Mouse (Mus musculus) urinary bladder, postnatal 36 days (tissue): Measurements from ENCODE around the gene Ncoa3.

ENCODE experiments used
- DNase-seq, 2 experiments: peaks; one replicate each; pipeline ENCODE4 v3.0.0; 2022; ENCODE audit warnings: low spot score in 2 of 2, mixed read lengths in 1 of 2

Gene Ncoa3

DNA sequence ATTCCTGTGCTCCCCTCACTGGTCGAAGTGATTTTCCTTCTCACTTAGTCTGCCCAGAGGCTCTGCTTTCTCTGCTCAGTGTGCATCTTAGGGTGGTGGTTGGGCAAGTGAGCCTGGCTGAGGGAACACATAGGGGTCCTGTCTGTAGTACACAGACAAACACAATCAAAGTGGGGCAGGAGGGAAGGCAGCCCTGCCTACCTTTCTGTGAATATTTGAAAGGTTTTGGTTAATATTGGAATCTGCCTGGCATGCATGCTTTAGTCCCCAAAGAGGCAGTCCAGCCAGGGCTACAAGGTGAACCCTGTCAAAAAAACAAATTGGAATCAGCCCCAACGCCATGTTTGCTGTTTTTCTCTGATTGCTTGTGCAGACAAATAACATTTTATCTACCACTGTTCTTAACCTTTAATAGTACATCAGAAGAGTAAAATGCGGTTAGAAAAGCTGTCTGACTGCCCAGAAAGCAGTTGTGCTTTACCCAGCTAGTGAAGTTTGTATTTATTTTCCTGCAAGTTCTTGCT, 42.6 kb downstream of the Ncoa3 start:
- DNase-seq, result no peak

DNA sequence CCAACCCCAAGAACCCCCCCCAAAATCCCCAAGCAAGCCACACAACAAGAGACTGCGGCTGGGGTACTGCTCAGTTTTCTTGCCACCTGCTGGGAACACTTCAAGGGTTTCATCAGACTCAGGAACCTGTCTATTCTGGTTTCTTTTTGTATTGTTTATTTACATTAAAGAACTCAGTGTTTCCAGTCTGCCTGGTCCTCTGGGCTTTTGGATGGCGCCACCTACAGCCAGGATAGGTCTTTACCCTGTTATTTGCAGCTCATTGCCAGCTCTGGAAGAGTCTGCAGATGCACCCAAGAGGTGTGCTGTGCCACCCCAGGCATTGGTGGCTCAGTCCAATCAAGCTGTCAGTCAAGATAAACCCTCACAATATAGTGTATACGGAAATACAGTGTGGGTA, 43.3 kb downstream of the Ncoa3 start:
- peak; percentile 59 to 71 for DNase-seq

- DNase-seq, result no peak
These were observed 47.2 kb downstream of the Ncoa3 start for GRCm38 (mm10) chr2:166039681-166040080.

DNA sequence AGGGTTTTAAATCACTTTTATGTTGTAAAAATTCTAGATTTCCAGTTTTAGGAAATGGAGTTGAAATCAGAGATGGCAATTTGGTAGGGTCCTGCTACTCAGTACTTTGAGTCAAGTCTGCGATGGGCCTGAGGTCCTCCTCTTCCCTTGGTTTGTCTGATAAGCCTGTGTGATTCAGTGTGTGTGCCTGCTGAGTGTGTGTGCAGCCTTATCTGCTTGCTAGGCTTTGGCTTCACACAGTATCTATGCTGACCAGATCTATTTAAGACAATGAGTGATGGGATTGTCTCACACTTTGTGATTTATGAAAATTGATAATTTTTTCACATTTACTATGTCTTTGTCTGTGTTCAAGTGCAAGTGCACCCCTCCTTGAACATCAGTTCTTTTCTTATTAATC, 50.1 kb downstream of the Ncoa3 start:
- DNase-seq, result no peak

DNA sequence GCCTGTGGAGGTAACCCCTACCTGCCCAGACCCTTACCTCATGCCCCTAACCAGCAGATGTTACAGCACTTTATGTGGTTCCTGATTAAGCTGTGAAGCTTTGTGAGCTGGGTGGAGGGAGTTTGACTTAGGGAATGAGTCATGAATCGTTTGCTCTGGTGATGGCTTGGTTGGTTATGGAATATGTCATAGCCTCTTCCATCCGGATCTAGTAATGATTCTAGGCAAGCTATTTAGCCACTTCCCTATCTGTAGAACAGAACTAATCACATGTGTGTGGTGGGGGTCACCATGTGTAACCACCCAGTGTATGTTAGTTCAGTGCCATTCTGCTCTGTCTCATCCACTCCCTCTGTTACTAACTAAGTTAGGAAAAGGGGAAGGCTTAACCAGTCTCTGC, 52.6 kb downstream of the Ncoa3 start:
- DNase-seq, result no peak

DNA sequence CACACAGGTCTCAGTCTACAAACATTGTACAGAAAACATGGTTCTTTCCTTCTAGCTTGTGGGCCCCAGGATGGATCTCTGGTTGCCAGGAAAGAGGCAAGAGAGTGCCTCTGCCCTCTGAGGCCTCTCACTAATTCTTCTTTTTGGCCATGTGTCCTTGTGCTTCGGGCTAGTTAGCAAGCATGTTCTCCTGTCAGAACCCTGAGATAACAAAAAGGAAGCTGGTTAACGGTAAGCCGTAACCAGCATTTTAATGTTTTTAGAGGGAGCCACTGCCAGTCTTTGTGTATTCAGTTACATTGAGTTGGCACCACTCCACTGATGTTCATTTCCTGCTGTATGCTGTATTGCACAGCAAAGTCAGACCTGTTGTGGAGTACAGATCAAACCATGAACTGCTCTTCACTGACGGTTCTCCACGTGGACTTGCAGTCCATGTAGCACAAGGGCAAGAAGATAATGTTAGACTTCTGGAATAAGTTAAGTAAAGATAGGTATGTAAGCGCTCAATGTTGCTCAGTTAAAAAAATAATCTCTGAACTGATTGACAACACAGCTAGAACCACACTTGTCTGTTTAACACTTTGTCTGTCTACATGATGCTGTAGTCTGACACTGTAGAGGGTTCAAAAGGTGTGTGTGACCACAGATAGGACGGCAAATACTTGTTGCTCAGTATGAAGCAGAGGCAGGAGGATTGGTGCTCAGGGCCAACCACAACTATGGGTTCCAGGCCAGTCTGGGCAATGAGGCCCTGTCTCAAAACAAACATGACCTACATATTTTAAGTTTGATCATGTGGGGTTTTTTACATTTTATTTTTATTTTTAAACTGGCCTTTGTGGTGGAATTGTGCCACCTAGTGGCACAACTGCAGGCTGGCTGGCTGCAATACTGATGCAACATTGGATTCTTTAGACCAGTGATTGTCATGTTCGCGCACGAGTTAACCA, 53.4 kb downstream of the Ncoa3 start:
- peak in 1 of 2 experiments; percentile 33 for DNase-seq

DNA sequence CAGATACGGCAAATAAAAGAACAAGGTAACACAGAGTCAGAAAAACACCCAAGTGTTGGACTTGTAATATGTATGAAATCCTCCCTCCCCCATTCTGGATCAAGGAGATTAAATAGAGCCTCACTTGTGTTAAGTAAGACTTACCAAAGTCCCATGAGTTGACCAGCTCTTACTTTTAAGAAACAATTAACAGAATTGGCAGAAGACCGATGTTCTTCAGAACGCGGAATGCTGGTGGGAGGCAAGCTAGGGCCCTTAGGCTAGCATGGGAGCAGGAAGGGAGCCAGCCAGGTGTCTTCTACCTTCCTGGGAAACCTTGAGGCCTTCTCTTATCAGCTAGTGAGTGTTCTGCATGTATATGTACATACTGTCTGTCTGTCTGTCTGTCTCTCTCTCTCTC, 55.5 kb downstream of the Ncoa3 start:
- DNase-seq, result no peak

DNA sequence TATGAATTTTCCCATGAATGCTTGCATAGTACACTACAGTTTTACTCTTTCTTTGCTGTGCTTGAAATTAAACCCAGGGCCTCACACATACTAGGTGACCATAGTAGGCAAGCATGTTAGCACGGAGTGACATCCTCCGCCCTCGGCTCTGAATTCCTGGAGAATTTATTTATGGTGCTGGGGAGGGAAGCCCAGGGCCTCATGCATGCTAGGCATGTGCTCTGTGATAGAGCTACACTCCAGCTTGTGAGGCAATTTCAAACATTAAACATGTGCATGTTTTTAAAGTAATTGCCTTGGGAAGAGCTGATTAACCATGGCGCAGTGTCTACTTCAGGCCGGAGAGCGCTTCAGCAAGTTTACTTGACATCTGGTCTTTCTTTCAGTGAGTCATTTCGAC, 56.4 kb downstream of the Ncoa3 start:
- DNase-seq, result no peak

DNA sequence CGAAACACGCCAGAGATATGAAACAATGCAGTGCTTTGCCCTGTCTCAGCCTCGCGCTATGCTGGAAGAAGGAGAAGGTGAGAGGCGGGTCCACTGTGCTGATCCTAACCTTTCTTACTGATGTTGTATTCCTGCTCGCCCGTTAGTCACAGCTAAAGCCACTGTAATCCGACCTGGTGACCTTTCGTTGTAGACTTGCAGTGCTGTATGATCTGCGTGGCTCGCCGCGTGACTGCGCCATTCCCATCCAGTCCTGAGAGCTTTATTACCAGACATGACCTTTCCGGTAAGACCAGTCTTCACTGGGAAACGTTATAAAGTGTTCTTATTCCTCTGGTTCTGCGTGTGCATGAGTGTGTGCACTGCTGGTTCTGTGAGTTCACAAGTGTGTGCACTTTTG, 59.0 kb downstream of the Ncoa3 start:
- DNase-seq, result no peak

DNA sequence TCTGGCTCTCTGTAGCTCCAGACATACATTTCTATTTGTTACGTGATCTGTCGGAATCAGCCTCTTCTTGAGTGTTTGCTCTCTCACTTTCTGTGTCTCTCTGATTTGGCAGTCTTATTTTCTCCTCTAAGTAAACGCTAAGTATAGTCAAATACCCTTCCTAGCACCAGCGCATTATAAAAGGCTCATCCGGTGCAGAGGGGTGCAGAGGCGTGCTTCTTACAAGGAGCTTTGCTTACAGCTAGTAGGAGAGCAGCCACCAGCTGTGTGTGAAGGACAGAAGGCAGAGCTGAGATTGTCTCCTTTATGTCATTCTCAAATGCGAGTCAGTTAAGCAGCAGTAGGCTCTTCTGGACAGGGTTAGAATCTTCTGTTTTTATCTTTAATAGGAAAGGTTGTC, 59.5 kb downstream of the Ncoa3 start:
- DNase-seq, result no peak

GRCm38 (mm10) chr2:166054002-166054539, 61.6 kb downstream of the Ncoa3 start:
- no peak for DNase-seq

DNA sequence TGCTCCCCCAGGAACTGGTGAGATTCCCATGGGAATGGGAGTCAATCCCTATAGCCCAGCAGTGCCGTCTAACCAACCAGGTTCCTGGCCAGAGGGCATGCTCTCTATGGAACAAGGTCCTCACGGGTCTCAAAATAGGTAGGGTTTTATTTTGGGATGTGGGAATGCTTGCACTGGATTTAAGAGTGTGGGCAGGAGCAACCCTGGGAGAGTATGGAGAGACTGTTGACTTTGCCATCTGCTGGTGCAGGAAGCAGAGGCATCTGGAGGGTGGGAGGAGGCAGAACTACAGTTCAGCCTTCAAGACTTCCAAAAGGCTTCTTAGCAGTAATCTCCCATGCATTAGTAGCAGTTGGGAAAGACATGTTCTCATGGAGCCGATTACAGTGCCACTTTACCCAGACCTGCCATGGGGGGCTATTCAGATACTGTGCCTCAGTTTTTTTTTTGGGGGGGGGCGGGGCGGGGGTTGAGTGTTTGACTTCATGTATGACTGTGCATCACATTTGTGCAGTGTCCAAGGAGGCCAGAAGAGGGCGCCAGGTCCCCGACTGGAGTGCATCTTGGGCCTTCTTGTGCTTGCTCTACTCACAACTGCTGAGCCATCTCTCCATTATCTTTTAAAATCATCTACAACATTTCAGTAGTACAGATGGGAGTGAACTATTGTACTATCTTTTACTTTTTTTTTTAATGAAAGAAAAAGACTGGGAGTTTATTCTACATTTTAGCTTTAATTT, 67.4 kb downstream of the Ncoa3 start:
- no peak for DNase-seq

DNA sequence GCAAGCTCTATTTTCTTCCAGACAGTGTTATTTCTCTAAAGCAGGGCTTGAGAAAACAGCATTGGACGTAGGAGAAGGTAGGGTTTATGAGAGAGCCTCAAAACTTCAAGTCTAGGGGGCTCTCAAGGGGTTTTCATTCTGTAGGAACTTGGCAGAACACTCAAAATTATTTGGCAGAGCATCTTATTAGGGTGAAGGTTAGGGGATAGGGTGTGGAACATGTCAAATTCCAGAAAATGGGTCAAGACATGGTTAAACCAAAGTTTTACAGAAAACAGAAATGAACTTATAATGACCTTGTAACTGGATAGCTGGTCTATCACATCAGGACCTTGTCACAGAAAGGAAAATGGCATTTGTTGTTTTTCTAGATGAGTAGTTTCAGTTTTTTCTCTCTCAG, 69.6 kb downstream of the Ncoa3 start:
- DNase-seq, result no peak

GRCm38 (mm10) chr2:166062431-166062830, 70.0 kb downstream of the Ncoa3 start:
- no peak for DNase-seq

- DNase-seq, result no peak
These were observed 74.0 kb downstream of the Ncoa3 start for GRCm38 (mm10) chr2:166066434-166066833.

GRCm38 (mm10) chr2:166068261-166068660, 75.8 kb downstream of the Ncoa3 start:
- DNase-seq, result no peak

GRCm38 (mm10) chr2:166069164-166069563, 76.7 kb downstream of the Ncoa3 start:
- DNase-seq, result no peak

GRCm38 (mm10) chr2:166069738-166070137, 77.3 kb downstream of the Ncoa3 start:
- DNase-seq, result no peak

DNA sequence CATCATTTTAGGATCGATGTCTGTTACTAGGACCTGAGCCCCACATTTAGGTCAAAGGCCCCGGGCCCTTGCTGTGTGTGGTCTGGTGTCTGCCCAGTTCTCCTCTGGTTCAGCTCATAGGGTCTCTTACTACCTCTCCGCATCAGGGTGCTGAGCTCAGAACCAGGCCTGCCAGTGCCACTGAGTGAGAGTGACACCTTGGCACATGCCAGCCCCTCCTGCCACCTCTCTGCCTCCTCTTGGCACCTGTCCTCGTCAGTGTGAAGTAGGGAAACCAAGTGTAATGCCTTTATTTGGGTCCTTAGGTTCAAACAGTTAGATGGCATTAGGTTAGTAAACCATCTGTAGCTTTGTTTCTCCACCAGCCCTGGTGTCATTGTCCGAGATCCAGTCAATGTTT, 79.0 kb downstream of the Ncoa3 start:
- DNase-seq, result no peak

DNA sequence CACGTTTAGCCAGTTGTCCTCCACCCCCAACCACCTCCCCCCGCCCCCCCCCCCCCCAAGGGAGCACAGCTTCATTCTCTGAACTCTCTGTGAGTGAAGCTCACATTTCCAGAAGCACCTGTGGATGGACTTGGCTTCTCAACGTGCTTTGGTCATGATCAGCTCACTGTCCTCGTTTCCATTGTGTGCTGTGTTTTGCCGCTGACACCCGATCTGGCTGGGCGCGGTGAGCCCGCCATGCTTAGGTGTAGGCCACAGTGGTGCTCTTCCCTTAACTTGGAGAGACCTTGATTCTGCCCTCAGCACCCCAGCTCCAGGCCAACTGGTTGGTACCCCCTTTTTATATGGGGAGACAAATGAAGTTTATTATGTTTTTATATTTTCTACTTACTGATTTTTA, 79.5 kb downstream of the Ncoa3 start:
- no peak for DNase-seq

DNA sequence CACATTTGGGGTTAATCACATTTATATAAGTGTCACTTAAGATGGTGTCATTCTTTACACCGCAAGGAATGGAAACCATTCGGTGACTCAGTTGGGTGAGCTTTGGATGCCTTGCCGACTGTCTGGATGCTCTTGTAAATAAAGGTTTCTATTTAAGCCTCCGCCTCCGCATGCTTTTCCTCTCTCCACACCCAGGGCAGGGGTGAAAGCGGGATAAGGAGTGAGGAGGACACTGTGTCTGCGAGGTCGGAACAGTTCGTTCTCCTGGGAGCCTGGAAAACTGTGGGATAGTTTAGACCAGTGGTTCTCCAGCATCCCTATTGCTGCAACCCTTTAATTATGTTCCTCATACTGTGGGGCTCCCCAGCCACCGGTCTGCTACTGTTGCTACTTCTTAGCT, 80.6 kb downstream of the Ncoa3 start:
- DNase-seq, result no peak

DNA sequence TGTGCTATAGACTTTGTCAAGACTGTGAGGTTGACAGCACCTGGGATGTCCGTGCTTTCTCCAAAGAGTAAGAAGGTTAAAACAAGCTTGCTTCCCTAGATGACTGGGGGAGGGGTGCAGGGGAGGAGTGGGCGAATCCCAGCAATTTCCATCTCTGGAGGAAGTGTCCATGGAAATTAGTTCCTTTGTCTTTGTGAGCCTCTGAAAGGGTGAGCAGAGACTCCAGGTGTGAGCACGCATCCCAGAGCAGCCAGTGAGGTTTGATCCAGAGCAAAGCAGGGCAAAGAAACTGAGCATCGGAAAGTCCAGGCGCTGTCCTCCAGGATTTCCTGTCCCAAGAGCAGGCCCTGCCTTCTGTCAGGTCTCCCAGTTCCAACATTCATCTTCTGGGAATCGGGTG, 81.9 kb downstream of the Ncoa3 start:
- no peak for DNase-seq
